Mouse (Mus musculus): ENCODE measurements at regions not wholly inside any gene's neighbourhood (a gene's known extent, or its start where the extent isn't known, plus 50 kb on each side); places are given as distances from the start of the nearest gene placed in this dataset.

DNA sequence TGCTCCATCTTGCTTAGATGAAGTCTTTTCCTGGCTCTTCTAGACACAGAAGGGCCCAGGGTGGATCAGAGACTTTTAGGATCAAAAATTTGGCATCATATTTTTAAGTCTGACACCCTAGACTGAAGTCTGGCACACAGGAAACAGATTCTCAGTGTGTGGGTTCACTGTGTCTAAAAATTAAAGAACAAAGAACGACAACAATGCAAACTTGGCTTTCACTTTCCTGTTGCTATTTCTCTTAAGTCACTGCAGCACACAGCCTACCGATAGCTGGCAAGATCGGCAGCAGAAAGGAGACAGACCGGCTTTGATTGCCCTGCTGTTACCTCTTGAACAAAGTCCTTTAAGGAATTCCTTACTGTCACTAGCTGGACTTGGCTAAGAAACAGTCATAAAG is 204.9 kb upstream of the Npvf start:
- no peaks in the 10 kb centered on the region for H3K27me3 ChIP-seq (replicated peaks)
- H3K36me3 ChIP-seq (replicated peaks in 1 of 2; ENCODE audit: control insufficient read depth in 1 of 2, insufficient read depth in 1 of 2, low read length in 1 of 2) = no peaks in the 10 kb centered on the region
- no peak for DNase-seq (ENCODE audit: extremely low read depth)
- dilution Hi-C loops (cut with MboI; ENCODE audit: extremely low pct_ligation_motif_present, extremely low pct_unique_long_range_greater_than_20kb, low sequenced_read_pairs) = no loop called here
- no peak overlapping the region for H3K9ac ChIP-seq (ENCODE audit: insufficient read depth, low read depth)
- no peaks in the 10 kb centered on the region for H3K4me1 ChIP-seq (ENCODE audit: control insufficient read depth in 1 of 2, insufficient read depth in 2 of 2)
- no peak overlapping the region for H3K4me3 ChIP-seq (replicated peaks in 1 of 3; ENCODE audit: low read depth in 2 of 3, low read length in 2 of 3, poor library complexity in 1 of 3)
- TF ChIP-seq ZC3H11A (IDR thresholded peaks at IDR 0.05; ENCODE audit: low read depth, low read length) (no peak), ETS1 (conservative IDR thresholded peaks at IDR 0.05; ENCODE audit: low read depth, low read length) (no peak), GABPA (IDR thresholded peaks at IDR 0.05; ENCODE audit: insufficient replicate concordance, low read depth, low read length) (no peak), ELF1 (IDR thresholded peaks at IDR 0.05; ENCODE audit: low read depth, low read length) (no peak), USF2 (conservative IDR thresholded peaks at IDR 0.05; ENCODE audit: low read depth, low read length) (no peak), CHD1 (IDR thresholded peaks at IDR 0.05; ENCODE audit: low read depth, low read length) (no peak), JUN (IDR thresholded peaks at IDR 0.05; ENCODE audit: insufficient read depth, low read depth, low read length) (no peak), PAX5 (IDR thresholded peaks at IDR 0.05; ENCODE audit: low read length) (no peak), TCF12 (IDR thresholded peaks at IDR 0.05; ENCODE audit: low read depth, low read length) (no peak), USF1 (IDR thresholded peaks at IDR 0.05; ENCODE audit: low read depth, low read length) (no peak), MAX (IDR thresholded peaks at IDR 0.05; ENCODE audit: low read length) (no peak), HCFC1 (IDR thresholded peaks at IDR 0.05; ENCODE audit: low read depth, low read length) (no peak), JUND (conservative IDR thresholded peaks at IDR 0.05; ENCODE audit: low read depth, low read length) (no peak), MYC (IDR thresholded peaks at IDR 0.05; ENCODE audit: low read depth, low read length) (no peak), ZKSCAN1 (IDR thresholded peaks at IDR 0.05; ENCODE audit: borderline replicate concordance, low read depth, low read length) (no peak), KAT2A (IDR thresholded peaks at IDR 0.05; ENCODE audit: insufficient replicate concordance, low read length) (no peak)
- H3K79me2 ChIP-seq (replicated peaks; ENCODE audit: control insufficient read depth, extremely low read depth, insufficient read depth, poor library complexity, severe bottlenecking) = no peaks in the 10 kb centered on the region
- peak overlapping the region; percentile 16; the same call in 1 of the 2 replicates for H3K4me2 ChIP-seq (ENCODE audit: insufficient read depth, low read depth, poor library complexity, severe bottlenecking)
- in situ Hi-C loops (cut with MboI; ENCODE audit: low pct_ligation_motif_present, low pct_unique_long_range_greater_than_20kb, low sequenced_read_pairs) = no loop called here
- no peak overlapping the region for H3K27ac ChIP-seq (ENCODE audit: insufficient read depth, low read depth)
- H3K9me3 ChIP-seq (replicated peaks; ENCODE audit: low read length) = no peaks in the 10 kb centered on the region

DNA sequence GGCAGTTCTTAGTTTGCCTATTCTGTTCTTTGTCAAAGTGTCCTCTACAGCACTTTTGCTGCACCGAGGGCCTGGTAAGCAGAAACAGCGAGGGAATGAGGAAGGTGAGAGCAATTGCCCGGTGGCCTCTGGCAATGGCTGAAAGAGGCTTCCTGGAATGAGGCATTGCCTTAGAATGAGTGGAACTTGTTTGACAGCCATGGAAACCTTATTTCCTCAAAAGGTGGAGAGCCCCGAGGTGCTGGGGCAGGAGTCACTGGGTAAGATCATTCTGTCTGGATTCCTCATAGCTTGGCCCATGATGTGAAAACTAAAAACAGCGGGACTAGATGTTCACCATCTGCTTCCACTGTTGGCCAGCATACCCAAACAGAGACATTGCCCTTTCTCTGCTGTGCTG is 223.8 kb upstream of the Npvf start:
- dilution Hi-C loops (cut with MboI; ENCODE audit: extremely low pct_ligation_motif_present, extremely low pct_unique_long_range_greater_than_20kb, low sequenced_read_pairs) = no loop called here
- Histone ChIP-seq H3K79me2 (replicated peaks; ENCODE audit: control insufficient read depth, extremely low read depth, insufficient read depth, poor library complexity, severe bottlenecking) (no peaks in the 10 kb centered on the region), H3K4me2 (ENCODE audit: insufficient read depth, low read depth, poor library complexity, severe bottlenecking) (no peak overlapping the region), H3K4me1 (ENCODE audit: control insufficient read depth in 1 of 2, insufficient read depth in 2 of 2) (no peaks in the 10 kb centered on the region), H3K27ac (ENCODE audit: insufficient read depth, low read depth) (no peak overlapping the region), H3K4me3 (replicated peaks in 1 of 3; ENCODE audit: low read depth in 2 of 3, low read length in 2 of 3, poor library complexity in 1 of 3) (no peak overlapping the region), H3K9me3 (replicated peaks; ENCODE audit: low read length) (no peaks in the 10 kb centered on the region), H3K27me3 (replicated peaks) (no peaks in the 10 kb centered on the region), H3K36me3 (replicated peaks in 1 of 2; ENCODE audit: control insufficient read depth in 1 of 2, insufficient read depth in 1 of 2, low read length in 1 of 2) (no peaks in the 10 kb centered on the region), H3K9ac (ENCODE audit: insufficient read depth, low read depth) (no peak overlapping the region)
- DNase-seq (ENCODE audit: extremely low read depth) = no peak
- no peak for TF ChIP-seq JUN (IDR thresholded peaks at IDR 0.05; ENCODE audit: insufficient read depth, low read depth, low read length)
- no peak for TF ChIP-seq EP300 (IDR thresholded peaks at IDR 0.05; ENCODE audit: low read length)
- no peak for TF ChIP-seq MYC (IDR thresholded peaks at IDR 0.05; ENCODE audit: low read depth, low read length)
- TF ChIP-seq ELF1 (IDR thresholded peaks at IDR 0.05; ENCODE audit: low read depth, low read length) = no peak
- in situ Hi-C loops (cut with MboI; ENCODE audit: low pct_ligation_motif_present, low pct_unique_long_range_greater_than_20kb, low sequenced_read_pairs) = no loop called here
